In the genomic region with DNA sequence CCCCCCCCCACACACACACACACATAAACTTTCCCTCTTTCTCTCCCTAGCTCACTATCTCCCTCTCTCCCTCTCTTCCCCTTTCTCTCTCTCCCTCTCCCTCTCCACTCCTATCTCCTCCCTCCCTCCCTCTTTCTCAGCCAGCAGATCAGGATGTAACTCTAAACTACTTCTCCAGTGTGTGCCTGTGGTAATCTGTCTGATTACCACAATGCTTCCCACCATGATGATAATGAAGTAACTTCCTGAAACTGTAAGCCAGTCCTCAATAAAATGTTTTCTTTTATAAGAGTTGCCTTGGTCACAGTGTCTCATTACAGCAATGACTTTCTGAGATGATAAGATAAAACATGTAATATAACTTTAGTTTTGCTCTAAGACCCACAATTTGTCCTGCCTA, we compare ENCODE assay signal across 21 mouse cellular contexts. TPM values are rescaled to one million over a fixed set of nuclear protein-coding genes. Genes with fewer than 3 reads are reported as not detected.
DNase-seq lines count a peak whose midpoint lies in the region; ATAC-seq lines count a peak whose summit lies in the region.
"Had no signal": no experiment of that assay in that cellular context is flagged by ENCODE, and none has a peak within 500 bp of the region (broad histone marks: within the 10 kb centered on the region; RNA-seq: fewer than 3 reads in every experiment).

No protein-coding gene starts in this region.

- peak; percentile 46 to 80 for ATAC-seq in hematopoietic stem cell, adult 5-6 weeks (replicated peaks in 1 of 2; ENCODE audit: insufficient read depth in 1 of 2, low FRiP score in 2 of 2, low TSS enrichment in 1 of 2, low read depth in 1 of 2, poor library complexity in 2 of 2, severe bottlenecking in 2 of 2)
- peak; percentile 47; the same call in 1 of the 2 replicates for ATAC-seq in monocyte, adult 5-6 weeks (replicated peaks; ENCODE audit: insufficient number of reproducible peaks, low FRiP score, low TSS enrichment, poor library complexity, severe bottlenecking)
- no peak for ATAC-seq in frontal cortex, adult (ENCODE audit: low TSS enrichment)
- ATAC-seq: forebrain, embryonic 15.5 days; hindbrain, embryonic 16.5 days; intestine, embryonic 15.5 days had no signal

- DNase-seq in MEL-GATA-1-ER (ENCODE audit: extremely low read depth, low read depth): peak; percentile 98
- no peak for DNase-seq in heart, adult 8-10 months (ENCODE audit: low spot score)
- DNase-seq in adrenal gland, postnatal 14 days: no peak
- DNase-seq: adrenal gland, adult 2 months; adrenal gland, postnatal 25 days; cerebellum, adult 11-12 months; cerebellum, adult 8-10 months; cerebellum, postnatal 10 days; cerebellum, postnatal 36 days; gastrocnemius, postnatal 25 days; heart, adult 2 months; kidney, adult 11 months had no signal

RNA-seq across cellular contexts. Expression of a gene that starts 30.1 kb away (rescaled TPM):
- total RNA-seq in hematopoietic stem cell, adult 5-6 weeks (2017): 41.1 and 42.9 TPM in 2 replicates
- 23.9 to 47.3 TPM (median 36.4 TPM) in 3 replicates for total RNA-seq in monocyte, adult 5-6 weeks (2017)
- total RNA-seq in heart, adult 8-10 months (2022): 10 to 100 TPM; 18.7 to 23.7 (median 22.6) TPM
- total RNA-seq in adrenal gland, postnatal 14 days (2021): 12.8 and 13.5 TPM in 2 replicates

RNA-seq across cellular contexts. Expression of a gene that starts 50.0 kb away (rescaled TPM):
- total RNA-seq in hematopoietic stem cell, adult 5-6 weeks (2017): not detected in 2 replicates
- not detected in 3 replicates for total RNA-seq in monocyte, adult 5-6 weeks (2017)
- total RNA-seq in heart, adult 8-10 months (2022): not detected
- not detected in 2 replicates for total RNA-seq in adrenal gland, postnatal 14 days (2021)
- total RNA-seq: adrenal gland, adult 2 months; adrenal gland, postnatal 25 days; ES-E14; gastrocnemius, adult 18-20 months; heart, adult 2 months; heart, postnatal 25 days had no signal

RNA-seq across cellular contexts. Expression of a gene that starts 58.8 kb away (rescaled TPM):
- not detected in 2 replicates for total RNA-seq in hematopoietic stem cell, adult 5-6 weeks (2017)
- not detected in 3 replicates for total RNA-seq in monocyte, adult 5-6 weeks (2017)
- not detected for total RNA-seq in heart, adult 8-10 months (2022)
- total RNA-seq in adrenal gland, postnatal 14 days (2021): not detected in 2 replicates
- total RNA-seq: adrenal gland, adult 2 months; adrenal gland, postnatal 25 days; gastrocnemius, adult 18-20 months; gastrocnemius, postnatal 25 days; heart, adult 2 months; heart, postnatal 25 days had no signal
